Mouse (Mus musculus) hindbrain, embryonic 14.5 days (tissue): ENCODE results near the gene Fmo9. TPM values are rescaled to one million over a fixed set of nuclear protein-coding genes. Genes with fewer than 3 reads are reported as not detected.

Experiments used
- microRNA-seq: library from miRNA; unstranded; fragments of <30 nt; microRNA quantifications from one replicate; pipeline ENCODE4, GENCODE M21; 2016
- polyA plus RNA-seq: library from polyadenylated mRNA; unstranded; fragments of >200 nt; fragmentation: Nextera tagmentation; extraction: Ambion mirVana; gene quantifications from 2 replicates; pipeline ENCODE4 v1.2.1, GENCODE M21; 2014

The Fmo9 gene
- polyA plus RNA-seq, 1 experiment from 2014 or later, result not detected

Small RNA genes within 50 kb of the gene (microRNA-seq; reads per million reads assigned to microRNA genes)
- not detected for gene Gm22992

Other genes with a start within 250 kb of the Fmo9 start
- gene Gm4846, start 184.3 kb downstream of the Fmo9 start, polyA plus RNA-seq, result not detected in 2 replicates
- not detected in 2 replicates for gene Gm4847, start 34.2 kb downstream of the Fmo9 start, polyA plus RNA-seq